In genomic region chr13:78197819-78198390, GRCm38 (mm10) we compare ENCODE assay signal across 9 mouse cellular contexts. TPM values are rescaled to one million over a fixed set of nuclear protein-coding genes. Genes with fewer than 3 reads are reported as not detected.
DNase-seq lines count a peak whose midpoint lies in the region; ATAC-seq and TF ChIP-seq lines count a peak whose summit lies in the region.
"Had no signal": no experiment of that assay in that cellular context is flagged by ENCODE, and none has a peak within 500 bp of the region (broad histone marks: within the 10 kb centered on the region; RNA-seq: fewer than 3 reads in every experiment).

No protein-coding gene starts in this region.

- intact Hi-C loops in heart, postnatal 36 days (cut with DNase I) = loop anchor here (2.0 to 10.0 kb wide), 4 partner anchors 17 to 1223 kb away; no protein-coding TSS in a partner anchor

- H3K4me3 ChIP-seq in cortical plate, adult 2 months (ENCODE audit: insufficient read depth, low read length) = peak overlapping the region; percentile 97
- peak overlapping the region; percentile 59 for H3K4me3 ChIP-seq in liver, embryonic 13.5 days (replicated peaks)
- peak overlapping the region; percentile 69 for H3K4me3 ChIP-seq in stomach, embryonic 15.5 days (replicated peaks)

- ATAC-seq in liver, embryonic 13.5 days (ENCODE audit: low read depth) = no peak
- ATAC-seq in stomach, embryonic 15.5 days (ENCODE audit: insufficient read depth, low FRiP score, low read depth) = no peak
- ATAC-seq in monocyte, adult 5-6 weeks (replicated peaks; ENCODE audit: insufficient number of reproducible peaks, low FRiP score, low TSS enrichment, poor library complexity, severe bottlenecking) = no peak

- H3K4me2 ChIP-seq in liver, embryonic 13.5 days = peak overlapping the region; percentile 66
- H3K4me2 ChIP-seq in stomach, embryonic 15.5 days = peak overlapping the region; percentile 76

- no peak for TF ChIP-seq CTCF in cortical plate, adult 2 months (IDR thresholded peaks at IDR 0.05; ENCODE audit: extremely low read depth, insufficient read depth, low read length)

- H3K27ac ChIP-seq in cortical plate, adult 2 months (ENCODE audit: insufficient read depth, low read length) = peak overlapping the region; percentile 97
- H3K27ac ChIP-seq in liver, embryonic 13.5 days = peak overlapping the region; percentile 47; the same call in 1 of the 2 replicates
- peak overlapping the region; percentile 94 for H3K27ac ChIP-seq in stomach, embryonic 15.5 days

- peak; percentile 94 for DNase-seq in heart, adult 11 months
- DNase-seq in heart, adult 8-10 months (ENCODE audit: low spot score) = no peak
- DNase-seq in ES-CJ7 (ENCODE audit: low read depth, low spot score) = peak; percentile 65
- DNase-seq in heart, postnatal 36 days = peak; percentile 33 to 49
- no peak for DNase-seq in liver, embryonic 13.5 days

- H3K4me1 ChIP-seq in cortical plate, adult 2 months (ENCODE audit: control insufficient read depth, insufficient read depth, low read length) = no peaks in the 10 kb centered on the region
- H3K4me1 ChIP-seq in liver, embryonic 13.5 days (replicated peaks) = no peaks in the 10 kb centered on the region
- H3K4me1 ChIP-seq in stomach, embryonic 15.5 days = 0 out of 2 replicates have a peak, but pooled peaks cover 7% of the 10 kb centered on the region

- 2% methylated on average over 31 of the region's 33 CpGs for WGBS in liver, embryonic 13.5 days (ENCODE audit: insufficient replicate concordance)
- WGBS in stomach, embryonic 15.5 days = under 1% methylated on average over 29 of the region's 33 CpGs

- no peaks in the 10 kb centered on the region for H3K9me3 ChIP-seq in liver, embryonic 13.5 days (replicated peaks)
- no peaks in the 10 kb centered on the region for H3K9me3 ChIP-seq in stomach, embryonic 15.5 days

- TF ChIP-seq POLR2A in cortical plate, adult 2 months (IDR thresholded peaks at IDR 0.05; ENCODE audit: extremely low read depth, insufficient read depth, low read length) = peak; percentile 25; the same call in 1 of the 2 replicates

- H3K36me3 ChIP-seq in liver, embryonic 13.5 days = no peaks in the 10 kb centered on the region
- no peaks in the 10 kb centered on the region for H3K36me3 ChIP-seq in stomach, embryonic 15.5 days
- H3K36me3 ChIP-seq: G1E had no signal

- peak overlapping the region; percentile 53 for H3K9ac ChIP-seq in liver, embryonic 13.5 days
- H3K9ac ChIP-seq in stomach, embryonic 15.5 days = peak overlapping the region; percentile 57; the same call in 1 of the 2 replicates

- peaks cover 97% of the 10 kb centered on the region for H3K27me3 ChIP-seq in liver, embryonic 13.5 days
- peaks cover 24% of the 10 kb centered on the region for H3K27me3 ChIP-seq in stomach, embryonic 15.5 days (replicated peaks)

RNA-seq across cellular contexts. Expression of gene Nr2f1, which starts 1.7 kb away (rescaled TPM):
- 1 to 10 TPM; 1.5 to 4.4 (median 4.0) TPM for total RNA-seq in heart, adult 8-10 months (2022)
- polyA plus RNA-seq in cortical plate, adult 2 months (2012; rRNA removed) = 158 and 169 TPM in 2 replicates
- 1 to 10 TPM; 3.8 to 4.1 TPM for total RNA-seq in heart, postnatal 36 days (2021)
- 0.48 and 0.68 TPM in 2 replicates for polyA plus RNA-seq in liver, embryonic 13.5 days (2015; fragmentation: Nextera tagmentation; extraction: Ambion mirVana)
- 11.6 and 11.7 TPM in 2 replicates for polyA plus RNA-seq in stomach, embryonic 15.5 days (2015; fragmentation: Nextera tagmentation; extraction: Ambion mirVana)
- total RNA-seq in monocyte, adult 5-6 weeks (2017) = not detected in 3 replicates

Comparison
In these comparisons a context has a peak if more than half of its experiments do, and no peak if none do; other contexts are left out.
1. DNase-seq: peak in heart, adult 11 months (single experiment), ES-CJ7 (single experiment) and heart, postnatal 36 days (2 of 2); none in heart, adult 8-10 months (single experiment) and liver, embryonic 13.5 days (single experiment).
2. H3K27ac ChIP-seq: peak in every context shown above with its lines; median percentile 97 in cortical plate, adult 2 months; 94 in stomach, embryonic 15.5 days; 47 in liver, embryonic 13.5 days.
3. Peak in every context shown above with its lines, with median percentiles within 50 percentile points of each other: H3K4me3 ChIP-seq.